Mouse (Mus musculus) adrenal gland, postnatal 4 days (tissue): ENCODE measurements around the gene Ppfia1. TPM values are rescaled to one million over a fixed set of nuclear protein-coding genes. Genes with fewer than 3 reads are reported as not detected.

ENCODE experiments used
- DNase-seq, 2 experiments: peaks; one replicate each; pipeline ENCODE4 v3.0.0; 2021 to 2022; ENCODE audit warnings: low spot score in 2 of 2, mixed read lengths in 2 of 2
- long read RNA-seq, 2 experiments: library from polyadenylated mRNA; stranded (forward); transcript quantifications; one replicate each; pipeline ENCODE4 v2.0.0; 2021
- total RNA-seq, 2 experiments: library from RNA; stranded (reverse); gene quantifications; 2 replicates each; pipeline ENCODE4 v1.2.3; 2021

Gene Ppfia1
- total RNA-seq = 10 to 100 TPM; 61.1 to 72.8 TPM
- long read RNA-seq, experiment 1, partial matches to known transcripts = 3 of 25 reads
- long read RNA-seq, experiment 1, other reads (novel, unspliced or antisense) = 22 of 25 reads
- long read RNA-seq, experiment 2, partial matches to known transcripts = 14 of 92 reads
- long read RNA-seq, experiment 2, other reads (novel, unspliced or antisense) = 78 of 92 reads

GRCm38 (mm10) chr7:144553237-144554122 is at the start of gene Ppfia1:
Gene Ppfia1, minus strand, starts transcription at chr7:144553729.
- DNase-seq = peak; percentile 95 to 97

GRCm38 (mm10) chr7:144600333-144600900 is 46.9 kb upstream of the Ppfia1 start:
- no peak for DNase-seq

GRCm38 (mm10) chr7:144589508-144589907 is 36.0 kb upstream of the Ppfia1 start:
- no peak for DNase-seq

DNA sequence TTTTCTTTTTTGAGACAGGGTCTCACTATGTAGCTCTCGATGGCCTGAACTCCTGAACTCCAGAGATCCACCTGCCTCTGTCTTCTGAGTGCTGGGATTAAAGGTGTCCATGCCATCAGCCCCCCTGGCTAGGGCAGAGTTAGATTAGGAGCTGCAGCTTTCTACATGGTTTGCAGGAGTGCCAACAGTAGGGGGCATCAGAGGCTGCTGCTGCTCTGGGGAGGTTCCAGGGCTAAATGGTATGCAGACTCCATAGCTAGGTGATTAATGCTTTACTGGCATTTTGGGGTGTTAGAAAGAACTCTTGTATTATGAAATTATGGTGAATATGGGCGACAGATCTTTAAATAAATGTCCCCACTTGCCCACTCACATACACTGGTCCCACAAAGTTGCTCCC is 33.8 kb upstream of the Ppfia1 start:
- DNase-seq = peak in 1 of 2 experiments; percentile 16

DNA sequence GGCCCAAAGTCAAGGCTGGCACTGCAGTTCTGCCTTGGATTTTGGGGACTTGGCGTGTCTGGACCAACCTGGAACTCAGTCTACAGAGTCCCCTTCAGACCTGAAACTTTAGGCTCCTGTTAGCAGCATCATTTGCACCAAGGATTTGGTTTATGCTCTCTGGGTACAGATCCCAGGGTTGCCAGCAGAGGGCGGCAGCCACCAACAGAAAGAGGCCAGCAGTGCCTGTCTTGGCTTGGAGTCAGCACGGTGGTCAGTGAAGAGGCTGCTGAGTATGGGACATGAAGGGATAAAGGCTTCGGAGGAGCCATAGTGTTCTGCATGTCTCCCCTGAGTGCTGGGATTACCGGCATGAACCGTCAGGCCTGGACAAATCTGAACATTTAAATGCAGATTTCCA is 32.1 kb upstream of the Ppfia1 start:
- peak; percentile 57 to 59 for DNase-seq

DNA sequence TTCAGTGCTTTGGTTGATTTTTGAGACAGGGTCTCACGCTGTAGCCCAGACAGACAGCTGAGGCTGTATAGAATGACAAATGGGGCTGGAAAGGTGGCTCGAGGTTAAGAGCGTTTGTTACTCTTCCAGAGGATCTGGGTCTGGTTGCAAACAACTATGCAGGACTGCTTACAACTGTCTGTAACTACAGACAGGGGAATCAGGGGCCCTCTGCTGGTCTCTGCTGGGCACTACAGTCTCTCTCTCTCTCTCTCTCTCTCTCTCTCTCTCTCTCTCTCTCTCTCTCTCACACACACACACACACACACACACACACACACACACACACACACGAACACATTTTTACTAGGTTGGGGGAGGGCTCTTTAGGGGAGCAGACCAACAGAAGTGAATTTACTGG is 30.1 kb upstream of the Ppfia1 start:
- DNase-seq = peak in 1 of 2 experiments; percentile 10

GRCm38 (mm10) chr7:144582284-144582980 is 28.9 kb upstream of the Ppfia1 start, which contains the start of gene Fadd:
Gene Fadd, minus strand, starts transcription at chr7:144582463.
- peak; percentile 91 to 95 for DNase-seq

GRCm38 (mm10) chr7:144581559-144582283 is 28.2 kb upstream of the Ppfia1 start:
- peak; percentile 56 to 75 for DNase-seq

DNA sequence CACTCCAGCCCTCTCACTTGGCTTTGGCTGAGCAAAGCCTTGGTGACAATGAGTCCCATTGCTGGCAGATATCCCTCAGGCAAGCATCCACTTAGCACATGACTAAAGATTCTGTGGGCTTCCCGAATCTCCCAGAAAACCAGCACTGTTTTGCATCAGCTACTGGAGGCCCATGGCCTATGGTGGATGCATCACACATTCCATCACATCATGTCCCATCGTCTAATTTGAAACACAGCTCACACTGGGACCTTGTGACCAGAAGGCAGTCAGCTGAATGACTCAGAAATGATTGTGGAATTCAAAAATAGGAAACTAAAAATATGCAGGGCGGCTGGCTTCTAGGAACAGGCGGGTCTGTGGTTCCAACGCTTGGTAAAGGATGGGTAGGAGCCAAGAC is 24.3 kb upstream of the Ppfia1 start:
- DNase-seq = no peak

- DNase-seq = no peak
Measured at GRCm38 (mm10) chr7:144572234-144572633, 18.7 kb upstream of the Ppfia1 start.

- no peak for DNase-seq
Measured at GRCm38 (mm10) chr7:144571598-144571997, 18.1 kb upstream of the Ppfia1 start.

DNA sequence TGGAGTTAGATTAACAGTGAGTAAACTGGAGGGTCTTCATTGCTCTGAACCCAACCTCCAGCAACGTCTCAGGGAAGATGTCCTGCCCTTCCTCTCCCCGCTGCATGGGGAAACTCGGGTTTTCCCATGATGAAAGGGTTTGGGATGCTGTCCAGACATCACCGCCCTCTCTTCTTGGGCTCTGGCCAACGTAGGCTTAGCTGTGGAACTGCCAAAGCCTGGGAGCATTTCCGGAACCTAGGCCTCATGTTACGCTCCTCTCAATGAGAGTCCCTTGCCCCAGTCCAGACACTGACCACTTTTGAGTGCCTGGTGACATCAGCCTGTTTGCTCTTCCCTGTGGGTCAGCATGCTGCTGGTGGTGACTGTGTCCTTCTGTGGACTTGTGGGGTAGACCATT is 15.9 kb upstream of the Ppfia1 start:
- DNase-seq = no peak

DNA sequence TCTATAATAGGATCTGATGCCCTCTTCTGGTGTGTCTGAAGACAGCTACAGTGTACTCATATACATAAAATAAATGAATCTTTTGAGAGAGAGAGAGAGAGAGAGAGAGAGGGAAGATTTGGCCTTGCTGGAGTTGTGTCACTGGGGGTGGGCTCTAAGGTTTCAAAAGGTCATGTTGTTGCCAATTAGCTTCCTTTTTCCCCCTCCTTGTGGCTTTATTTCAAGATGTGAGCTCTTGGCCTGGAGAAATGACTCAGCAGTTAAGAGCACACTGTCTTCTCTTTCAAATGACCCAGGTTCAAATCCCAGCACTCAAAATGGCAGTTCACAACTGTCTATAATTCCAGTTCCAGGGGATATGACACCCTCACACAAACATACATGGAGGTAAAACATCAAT is 14.6 kb upstream of the Ppfia1 start:
- DNase-seq = no peak

GRCm38 (mm10) chr7:144566921-144567682 is 13.6 kb upstream of the Ppfia1 start:
- no peak for DNase-seq

DNA sequence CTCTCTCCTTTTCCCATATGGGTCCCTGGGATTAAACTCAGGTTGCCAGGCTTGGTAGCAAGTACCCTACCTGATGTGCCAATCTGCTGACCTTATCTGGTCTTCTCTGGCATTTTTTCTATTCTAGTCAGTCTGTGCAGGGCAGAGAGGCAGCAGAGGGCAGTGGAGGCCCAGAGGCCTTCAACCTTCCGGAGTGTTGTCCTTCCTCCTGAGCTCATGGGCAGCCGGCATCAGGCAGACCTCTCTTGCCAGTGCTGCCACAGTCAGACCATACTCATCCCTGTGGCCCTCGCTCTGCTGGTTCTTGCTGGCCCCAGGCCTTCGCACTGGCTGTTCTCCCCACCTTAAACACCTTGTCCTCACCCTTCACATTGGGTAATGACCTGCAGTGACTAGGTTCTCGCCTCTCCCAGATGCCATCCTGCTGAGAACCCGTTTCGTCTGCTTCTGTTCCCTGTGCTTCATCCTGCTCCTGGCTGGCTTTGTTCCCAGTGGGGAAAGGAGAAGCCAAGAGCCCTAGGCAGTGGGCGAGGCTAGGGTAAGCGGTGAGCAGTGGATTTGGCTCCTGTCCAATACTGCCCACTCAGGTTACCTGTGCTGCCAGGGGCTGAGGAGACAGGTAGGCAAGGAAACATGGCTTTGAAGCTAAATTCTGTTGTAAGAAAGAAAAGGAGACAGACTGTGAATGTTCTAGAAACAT is 10.1 kb upstream of the Ppfia1 start:
- DNase-seq = no peak

DNA sequence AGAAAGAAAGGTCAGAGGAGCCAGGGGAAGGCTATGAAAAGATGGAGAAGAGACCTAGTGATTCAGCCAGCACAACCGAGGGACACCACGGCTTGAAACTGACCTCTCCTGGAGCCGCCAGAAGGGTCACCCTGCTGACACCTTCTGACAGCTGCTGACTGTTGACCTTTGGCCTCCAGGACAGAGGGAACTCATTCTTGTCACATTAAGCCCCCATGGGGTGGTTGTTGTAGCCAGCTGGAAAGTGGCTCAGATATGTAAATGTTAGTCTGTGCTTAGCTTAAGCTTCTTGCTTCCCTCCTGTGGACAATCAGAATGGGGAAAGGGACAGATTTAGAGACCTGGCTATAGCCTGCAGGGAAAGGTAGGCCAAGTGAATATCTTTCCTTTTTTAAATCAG is 8.5 kb upstream of the Ppfia1 start:
- DNase-seq = no peak

- no peak for DNase-seq
Measured at GRCm38 (mm10) chr7:144560594-144560993, 7.1 kb upstream of the Ppfia1 start.

GRCm38 (mm10) chr7:144558552-144558951 is 5.0 kb upstream of the Ppfia1 start:
- no peak for DNase-seq

- DNase-seq = no peak
Measured at GRCm38 (mm10) chr7:144554123-144554472, 569 bp upstream of the Ppfia1 start.

DNA sequence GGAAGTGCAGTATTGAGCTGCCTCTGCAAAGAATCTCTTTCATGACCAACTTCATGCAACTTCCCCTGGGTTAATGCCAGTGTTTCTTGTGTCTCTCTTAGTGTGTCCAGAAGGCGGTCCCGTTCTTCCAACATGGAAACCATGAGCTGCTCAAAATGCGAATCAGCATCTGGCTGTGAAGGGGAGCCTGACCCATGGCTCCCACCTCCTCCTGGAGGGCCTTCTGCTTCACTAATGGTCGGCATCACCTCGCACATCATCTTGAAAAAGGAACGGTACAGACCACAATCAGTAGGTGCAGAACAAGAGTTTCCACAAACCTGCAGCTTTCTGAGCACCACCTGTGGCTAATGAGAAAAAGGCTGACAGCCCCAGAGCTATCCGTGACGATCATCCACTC is 1.3 kb downstream of the Ppfia1 start:
- DNase-seq = no peak
